Mouse (Mus musculus) embryonic facial prominence, embryonic 13.5 days (tissue): ENCODE measurements at regions not wholly inside any gene's neighbourhood (a gene's known extent, or its start where the extent isn't known, plus 50 kb on each side); places are given as distances from the start of the nearest gene placed in this dataset.

Source experiments
- ATAC-seq: fragments of 200-750 bp; cut with Nextera tagmentation; 2 replicates; pipeline ENCODE4 v1.8.0; 2017; ENCODE audit warnings: low read depth; ENCODE audit not compliant: insufficient number of reproducible peaks, insufficient read depth, low FRiP score, low TSS enrichment
- H3K27ac ChIP-seq: fragments of 300-500 bp; sonication (generic); 2 replicates; pipeline ENCODE4 v1.5.1; 2015; ENCODE audit warnings: moderate library complexity, mild to moderate bottlenecking, inconsistent platforms
- H3K27me3 ChIP-seq: fragments of 300-500 bp; sonication (generic); 2 replicates; pipeline ENCODE4 v1.6.1; 2015; ENCODE audit warnings: mild to moderate bottlenecking, inconsistent platforms
- H3K36me3 ChIP-seq: fragments of 300-500 bp; sonication (generic); 2 replicates; pipeline ENCODE4 v1.6.1; 2015; ENCODE audit warnings: mild to moderate bottlenecking, inconsistent platforms
- H3K4me1 ChIP-seq: fragments of 300-500 bp; sonication (generic); 2 replicates; pipeline ENCODE4 v1.6.1; 2015; ENCODE audit warnings: inconsistent platforms
- H3K4me2 ChIP-seq: fragments of 300-500 bp; sonication (generic); 2 replicates; pipeline ENCODE4 v1.6.1; 2015; ENCODE audit warnings: moderate library complexity, mild to moderate bottlenecking, inconsistent platforms
- H3K4me3 ChIP-seq: fragments of 300-500 bp; sonication (generic); 2 replicates; pipeline ENCODE4 v1.5.1; 2015; ENCODE audit warnings: mild to moderate bottlenecking, inconsistent platforms
- H3K9ac ChIP-seq: fragments of 300-500 bp; sonication (generic); 2 replicates; pipeline ENCODE4 v1.6.1; 2015; ENCODE audit warnings: mild to moderate bottlenecking, inconsistent platforms
- H3K9me3 ChIP-seq: fragments of 300-500 bp; sonication (generic); 2 replicates; pipeline ENCODE4 v1.6.1; 2016; ENCODE audit warnings: inconsistent platforms
- WGBS: fragments of 180-500 bp; shearing (Covaris S2); methylation state at CpG from one replicate; pipeline ENCODE4 v1.1.7; 2015; ENCODE audit warnings: mixed read lengths; 5-methylcytosine and 5-hydroxymethylcytosine counted together

- H3K27ac ChIP-seq = no peak overlapping the region
- H3K4me2 ChIP-seq = no peak overlapping the region
- no peaks in the 10 kb centered on the region for H3K36me3 ChIP-seq
- no peaks in the 10 kb centered on the region for H3K9me3 ChIP-seq
- H3K9ac ChIP-seq = no peak overlapping the region
- no peak overlapping the region for H3K4me3 ChIP-seq
- no peaks in the 10 kb centered on the region for H3K27me3 ChIP-seq
- ATAC-seq = no peak
- no peaks in the 10 kb centered on the region for H3K4me1 ChIP-seq
- WGBS = 79% methylated on average over 9 of the region's 9 CpGs
Measured at GRCm38 (mm10) chr9:104496220-104496619, 50.9 kb upstream of the Cpne4 start.

DNA sequence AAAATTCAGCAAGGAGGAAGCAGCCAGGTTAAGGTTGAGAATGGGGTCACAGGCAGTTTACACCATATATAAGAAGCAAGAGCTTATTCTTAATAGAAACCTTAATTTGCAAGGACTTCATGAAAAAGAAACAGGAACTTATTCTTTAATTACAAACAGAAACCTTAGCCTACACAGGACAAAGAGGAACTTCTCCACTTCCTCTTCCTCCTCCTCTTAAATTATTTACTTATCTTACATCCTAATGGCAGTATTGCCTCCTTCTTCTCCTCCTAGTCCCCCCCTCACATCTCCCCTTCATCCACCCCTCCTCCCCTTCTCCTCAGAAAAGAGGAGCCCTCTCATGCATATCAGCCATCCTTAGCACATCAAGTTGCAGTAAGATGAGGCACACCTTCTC lies 56.4 kb upstream of the Cpne4 start:
- ATAC-seq = no peak
- no peak overlapping the region for H3K4me3 ChIP-seq
- H3K9ac ChIP-seq = no peak overlapping the region
- H3K4me1 ChIP-seq = no peaks in the 10 kb centered on the region
- H3K36me3 ChIP-seq = no peaks in the 10 kb centered on the region
- no peaks in the 10 kb centered on the region for H3K27me3 ChIP-seq
- no peak overlapping the region for H3K27ac ChIP-seq
- no peaks in the 10 kb centered on the region for H3K9me3 ChIP-seq
- H3K4me2 ChIP-seq = no peak overlapping the region

GRCm38 (mm10) chr9:104489383-104489782 lies 57.7 kb upstream of the Cpne4 start:
- Histone ChIP-seq H3K4me2 (no peak overlapping the region), H3K9me3 (no peaks in the 10 kb centered on the region), H3K4me3 (no peak overlapping the region), H3K9ac (no peak overlapping the region), H3K36me3 (no peaks in the 10 kb centered on the region), H3K27me3 (no peaks in the 10 kb centered on the region), H3K27ac (no peak overlapping the region), H3K4me1 (no peaks in the 10 kb centered on the region)
- WGBS = 77% methylated on average over 6 of the region's 6 CpGs
- no peak for ATAC-seq

DNA sequence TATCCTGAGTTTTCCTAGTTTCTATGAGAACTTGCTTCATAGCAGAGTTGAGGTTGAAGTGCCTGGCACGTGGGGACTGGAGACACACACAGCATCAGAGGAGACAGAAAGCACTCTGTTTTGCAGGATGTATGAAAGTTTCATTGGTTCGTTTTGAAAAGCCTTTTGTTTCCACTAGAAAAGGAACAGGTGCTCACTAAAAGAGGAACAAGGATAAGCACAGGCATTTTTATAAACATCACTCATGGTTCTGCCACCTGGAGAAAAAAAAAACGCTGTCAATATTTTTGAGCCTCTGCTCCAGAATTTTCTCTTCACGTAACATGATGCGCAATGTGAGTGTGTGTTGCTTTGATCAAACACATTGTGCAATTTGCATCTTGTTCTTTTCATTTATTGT lies 64.6 kb upstream of the Cpne4 start:
- Histone ChIP-seq H3K27me3 (no peaks in the 10 kb centered on the region), H3K4me3 (no peak overlapping the region), H3K4me2 (no peak overlapping the region), H3K9ac (no peak overlapping the region), H3K36me3 (no peaks in the 10 kb centered on the region), H3K9me3 (no peaks in the 10 kb centered on the region), H3K27ac (no peak overlapping the region), H3K4me1 (no peaks in the 10 kb centered on the region)
- ATAC-seq = no peak
- WGBS = 73% methylated on average over 5 of the region's 5 CpGs

DNA sequence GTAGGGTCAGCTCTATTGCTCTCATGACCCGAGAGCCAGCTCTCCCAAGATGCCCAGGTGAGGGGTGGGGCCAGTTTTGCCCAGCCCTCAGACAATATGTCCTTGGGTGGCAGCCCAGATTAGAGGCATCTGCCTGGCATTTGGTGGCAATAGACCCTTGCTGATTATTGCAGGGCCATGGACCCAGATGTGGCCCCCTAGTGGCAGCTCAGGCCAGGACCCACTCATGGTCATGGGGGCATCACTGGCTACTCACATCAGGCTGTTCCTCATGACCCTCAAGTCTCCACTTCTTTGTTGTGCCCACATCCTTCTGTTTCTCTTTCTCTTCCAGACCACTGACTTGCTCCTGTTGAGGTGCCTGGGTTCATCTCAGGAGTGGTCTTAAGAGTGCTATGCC lies 66.4 kb upstream of the Cpne4 start:
- no peak overlapping the region for H3K9ac ChIP-seq
- H3K27ac ChIP-seq = no peak overlapping the region
- 74% methylated on average over 1 of the region's 1 CpGs for WGBS
- H3K4me3 ChIP-seq = no peak overlapping the region
- no peak for ATAC-seq
- H3K9me3 ChIP-seq = no peaks in the 10 kb centered on the region
- H3K4me2 ChIP-seq = no peak overlapping the region
- no peaks in the 10 kb centered on the region for H3K36me3 ChIP-seq
- H3K27me3 ChIP-seq = no peaks in the 10 kb centered on the region
- H3K4me1 ChIP-seq = no peaks in the 10 kb centered on the region

- H3K9ac ChIP-seq = no peak overlapping the region
- no peak overlapping the region for H3K27ac ChIP-seq
- no peak for ATAC-seq
- no peaks in the 10 kb centered on the region for H3K4me1 ChIP-seq
- H3K4me2 ChIP-seq = no peak overlapping the region
- no peak overlapping the region for H3K4me3 ChIP-seq
- no peaks in the 10 kb centered on the region for H3K9me3 ChIP-seq
- WGBS = 66% methylated on average over 4 of the region's 4 CpGs
- H3K27me3 ChIP-seq = no peaks in the 10 kb centered on the region
- H3K36me3 ChIP-seq = no peaks in the 10 kb centered on the region
Measured at GRCm38 (mm10) chr9:104474831-104475230, 72.3 kb upstream of the Cpne4 start.

GRCm38 (mm10) chr9:104467238-104467637 lies 79.8 kb upstream of the Cpne4 start:
- Histone ChIP-seq H3K9ac (no peak overlapping the region), H3K27ac (no peak overlapping the region), H3K27me3 (no peaks in the 10 kb centered on the region), H3K4me2 (no peak overlapping the region), H3K36me3 (no peaks in the 10 kb centered on the region), H3K4me3 (no peak overlapping the region), H3K4me1 (no peaks in the 10 kb centered on the region), H3K9me3 (no peaks in the 10 kb centered on the region)
- 75% methylated on average over 1 of the region's 1 CpGs for WGBS
- no peak for ATAC-seq

DNA sequence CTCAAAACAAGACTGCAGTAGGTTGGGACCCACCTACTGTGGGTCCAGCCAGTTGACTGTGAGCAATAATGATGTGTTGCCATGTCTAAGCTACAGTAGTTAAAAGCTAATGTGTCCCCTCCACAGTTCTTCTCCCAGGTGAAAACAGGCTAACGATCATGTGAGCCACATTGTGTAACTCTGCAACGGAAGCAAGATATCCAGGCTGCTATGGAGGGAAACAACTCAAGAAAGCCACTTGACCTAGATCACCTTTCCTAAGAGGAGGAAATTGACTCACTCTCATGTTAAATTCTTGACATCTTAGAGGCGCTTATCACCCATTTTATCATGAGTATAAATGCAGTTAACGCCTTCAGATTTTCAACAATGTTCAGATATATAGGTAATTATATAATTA lies 83.4 kb upstream of the Cpne4 start:
- Histone ChIP-seq H3K27ac (no peak overlapping the region), H3K9ac (no peak overlapping the region), H3K27me3 (no peaks in the 10 kb centered on the region), H3K36me3 (no peaks in the 10 kb centered on the region), H3K4me1 (no peaks in the 10 kb centered on the region), H3K9me3 (no peaks in the 10 kb centered on the region), H3K4me3 (no peak overlapping the region), H3K4me2 (no peak overlapping the region)
- 85% methylated on average over 4 of the region's 4 CpGs for WGBS
- ATAC-seq = no peak

- Histone ChIP-seq H3K9ac (no peak overlapping the region), H3K4me1 (no peaks in the 10 kb centered on the region), H3K4me3 (no peak overlapping the region), H3K27ac (no peak overlapping the region), H3K36me3 (no peaks in the 10 kb centered on the region), H3K4me2 (no peak overlapping the region), H3K9me3 (no peaks in the 10 kb centered on the region), H3K27me3 (no peaks in the 10 kb centered on the region)
- no peak for ATAC-seq
Measured at GRCm38 (mm10) chr9:104460133-104460532, 87.0 kb upstream of the Cpne4 start.

- no peak overlapping the region for H3K4me3 ChIP-seq
- H3K27ac ChIP-seq = no peak overlapping the region
- no peaks in the 10 kb centered on the region for H3K36me3 ChIP-seq
- H3K4me2 ChIP-seq = no peak overlapping the region
- H3K4me1 ChIP-seq = no peaks in the 10 kb centered on the region
- H3K27me3 ChIP-seq = no peaks in the 10 kb centered on the region
- ATAC-seq = no peak
- 33% methylated on average over 4 of the region's 4 CpGs for WGBS
- no peaks in the 10 kb centered on the region for H3K9me3 ChIP-seq
- no peak overlapping the region for H3K9ac ChIP-seq
Measured at GRCm38 (mm10) chr9:104457635-104458034, 89.5 kb upstream of the Cpne4 start.

- H3K4me1 ChIP-seq = no peaks in the 10 kb centered on the region
- H3K27me3 ChIP-seq = no peaks in the 10 kb centered on the region
- H3K4me3 ChIP-seq = no peak overlapping the region
- H3K9me3 ChIP-seq = no peaks in the 10 kb centered on the region
- no peak for ATAC-seq
- no peak overlapping the region for H3K4me2 ChIP-seq
- H3K36me3 ChIP-seq = no peaks in the 10 kb centered on the region
- WGBS = 70% methylated on average over 8 of the region's 8 CpGs
- H3K9ac ChIP-seq = no peak overlapping the region
- H3K27ac ChIP-seq = no peak overlapping the region
Measured at GRCm38 (mm10) chr9:104448577-104449165, 98.4 kb upstream of the Cpne4 start.

DNA sequence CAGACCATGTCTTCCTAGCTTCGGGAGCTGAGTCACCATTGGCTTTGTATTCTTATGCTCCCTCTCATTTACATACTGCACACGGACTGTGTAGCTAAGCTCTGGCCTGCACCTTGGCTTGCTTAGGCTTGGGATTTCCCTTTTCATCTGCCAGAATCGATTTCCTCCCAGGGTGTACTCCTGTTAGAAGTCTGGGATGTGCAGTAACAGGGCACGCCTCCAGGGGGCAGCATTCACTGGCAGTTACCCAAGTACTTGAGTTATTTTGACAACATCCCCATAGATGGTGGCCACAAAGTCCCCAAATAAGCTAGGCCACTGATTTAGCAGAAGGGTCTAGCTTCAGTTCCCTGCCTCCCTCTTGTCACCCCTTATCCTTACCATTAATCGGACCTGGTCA lies 102.2 kb upstream of the Cpne4 start:
- no peaks in the 10 kb centered on the region for H3K36me3 ChIP-seq
- no peak overlapping the region for H3K4me2 ChIP-seq
- H3K27ac ChIP-seq = no peak overlapping the region
- no peak for ATAC-seq
- no peak overlapping the region for H3K9ac ChIP-seq
- 0 out of 2 replicates have a peak, but pooled peaks cover 2% of the 10 kb centered on the region for H3K9me3 ChIP-seq
- H3K4me1 ChIP-seq = no peaks in the 10 kb centered on the region
- WGBS = 54% methylated on average over 5 of the region's 5 CpGs
- H3K4me3 ChIP-seq = no peak overlapping the region
- H3K27me3 ChIP-seq = no peaks in the 10 kb centered on the region

DNA sequence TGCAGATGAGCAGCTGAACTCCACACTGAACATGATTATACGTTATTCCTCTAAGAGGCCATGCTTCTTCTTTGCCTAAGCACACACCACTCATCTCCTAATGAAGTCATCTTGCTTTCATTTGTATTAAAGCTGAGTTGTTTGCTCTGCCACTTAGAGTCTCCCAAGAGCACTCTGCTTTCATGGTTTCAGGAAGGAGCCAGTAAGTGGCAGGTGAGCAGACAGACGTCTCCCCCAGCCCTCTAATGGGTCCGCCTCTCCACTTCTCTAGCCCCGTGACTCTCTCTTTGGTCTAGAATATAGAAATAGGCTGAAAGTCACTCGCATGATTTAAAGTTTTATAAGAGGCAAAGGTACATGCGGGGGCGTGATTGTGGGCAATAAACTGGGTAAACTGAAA lies 103.8 kb upstream of the Cpne4 start:
- Histone ChIP-seq H3K27ac (no peak overlapping the region), H3K4me3 (no peak overlapping the region), H3K4me1 (no peaks in the 10 kb centered on the region), H3K9ac (no peak overlapping the region), H3K27me3 (no peaks in the 10 kb centered on the region), H3K9me3 (0 out of 2 replicates have a peak, but pooled peaks cover 2% of the 10 kb centered on the region), H3K4me2 (no peak overlapping the region), H3K36me3 (no peaks in the 10 kb centered on the region)
- no peak for ATAC-seq
- 73% methylated on average over 7 of the region's 7 CpGs for WGBS
